In genomic region chr1:38129501-38130267, GRCm38 (mm10) we compare ENCODE assay signal across 8 mouse cellular contexts. TPM values are rescaled to one million over a fixed set of nuclear protein-coding genes. Genes with fewer than 3 reads are reported as not detected.
DNase-seq lines count a peak whose midpoint lies in the region; ATAC-seq and TF ChIP-seq lines count a peak whose summit lies in the region.

TSS of gene Rev1 (minus strand) at chr1:38129801.

- no peaks in the 10 kb centered on the region for H3K36me3 ChIP-seq in embryonic facial prominence, embryonic 14.5 days (ENCODE audit: control insufficient read depth, insufficient read depth, low read length)
- H3K36me3 ChIP-seq in limb, embryonic 13.5 days, result no peaks in the 10 kb centered on the region
- no peaks in the 10 kb centered on the region for H3K36me3 ChIP-seq in midbrain, embryonic 15.5 days (replicated peaks)

- TF ChIP-seq POLR2A in bone marrow, adult 2 months (IDR thresholded peaks at IDR 0.05; ENCODE audit: borderline replicate concordance, control insufficient read depth, low read depth, low read length), result peak; percentile 62; the same call in 1 of the 2 replicates

- peak within 1 kb of the TSS; percentile 89 for H3K4me3 ChIP-seq in bone marrow, adult 2 months (replicated peaks; ENCODE audit: control insufficient read depth, low read depth, low read length)
- peak within 1 kb of the TSS; percentile 88 for H3K4me3 ChIP-seq in embryonic facial prominence, embryonic 14.5 days (ENCODE audit: low read depth, low read length)
- peak within 1 kb of the TSS; percentile 89 for H3K4me3 ChIP-seq in limb, embryonic 13.5 days
- H3K4me3 ChIP-seq in midbrain, embryonic 15.5 days, result peak within 1 kb of the TSS; percentile 63

- peak; percentile 92 for DNase-seq in A20 (ENCODE audit: low read depth, low spot score)
- peak; percentile 94 for DNase-seq in embryonic facial prominence, embryonic 14.5 days (ENCODE audit: low spot score)
- peak; percentile 86 for DNase-seq in heart, adult 8-10 months (ENCODE audit: low spot score)
- peak; percentile 91 to 94 for DNase-seq in kidney, adult 8-10 months
- DNase-seq in spleen, adult 18-20 months, result peak; percentile 91 to 93

- no peaks in the 10 kb centered on the region; the same call in 1 of the 2 replicates for H3K4me1 ChIP-seq in bone marrow, adult 2 months (ENCODE audit: control insufficient read depth, insufficient read depth, low read length)
- H3K4me1 ChIP-seq in embryonic facial prominence, embryonic 14.5 days (ENCODE audit: control insufficient read depth, insufficient read depth, low read length), result peaks cover 11% of the 10 kb centered on the region
- peaks cover 19% of the 10 kb centered on the region for H3K4me1 ChIP-seq in limb, embryonic 13.5 days
- peaks cover 29% of the 10 kb centered on the region for H3K4me1 ChIP-seq in midbrain, embryonic 15.5 days

- H3K9me3 ChIP-seq in embryonic facial prominence, embryonic 14.5 days (ENCODE audit: control insufficient read depth, low read length), result no peaks in the 10 kb centered on the region
- H3K9me3 ChIP-seq in limb, embryonic 13.5 days, result no peaks in the 10 kb centered on the region
- H3K9me3 ChIP-seq in midbrain, embryonic 15.5 days, result no peaks in the 10 kb centered on the region

- peak within 1 kb of the TSS; percentile 96 for H3K4me2 ChIP-seq in embryonic facial prominence, embryonic 14.5 days (ENCODE audit: low read depth, low read length)
- H3K4me2 ChIP-seq in limb, embryonic 13.5 days (replicated peaks), result peak within 1 kb of the TSS; percentile 93
- peak within 1 kb of the TSS; percentile 72 for H3K4me2 ChIP-seq in midbrain, embryonic 15.5 days

- peak; percentile 92 for TF ChIP-seq CTCF in bone marrow, adult 2 months (IDR thresholded peaks at IDR 0.05; ENCODE audit: control insufficient read depth, insufficient read depth, low read length)

- H3K27me3 ChIP-seq in embryonic facial prominence, embryonic 14.5 days (replicated peaks; ENCODE audit: control insufficient read depth, insufficient read depth, low read length), result no peaks in the 10 kb centered on the region
- no peaks in the 10 kb centered on the region for H3K27me3 ChIP-seq in limb, embryonic 13.5 days
- no peaks in the 10 kb centered on the region for H3K27me3 ChIP-seq in midbrain, embryonic 15.5 days (replicated peaks)

- ATAC-seq in embryonic facial prominence, embryonic 14.5 days (ENCODE audit: low read depth), result peak; percentile 94
- ATAC-seq in limb, embryonic 13.5 days (ENCODE audit: low FRiP score, low read depth), result peak; percentile 94
- ATAC-seq in midbrain, embryonic 15.5 days (replicated peaks), result peak; percentile 95

- WGBS in bone marrow, adult 2 months, result under 1% methylated on average over 108 of the region's 122 CpGs
- 0% methylated on average over 16 of the region's 122 CpGs for WGBS in embryonic facial prominence, embryonic 14.5 days
- under 1% methylated on average over 54 of the region's 122 CpGs for WGBS in limb, embryonic 13.5 days
- WGBS in midbrain, embryonic 15.5 days, result 0% methylated on average over 56 of the region's 122 CpGs

- peak within 1 kb of the TSS; percentile 93 for H3K9ac ChIP-seq in embryonic facial prominence, embryonic 14.5 days (ENCODE audit: low read depth, low read length)
- H3K9ac ChIP-seq in limb, embryonic 13.5 days, result peak within 1 kb of the TSS; percentile 89
- H3K9ac ChIP-seq in midbrain, embryonic 15.5 days, result peak within 1 kb of the TSS; percentile 60

- H3K27ac ChIP-seq in bone marrow, adult 2 months (ENCODE audit: control insufficient read depth, insufficient read depth, low read depth, low read length, poor library complexity), result peak within 1 kb of the TSS; percentile 94
- peak within 1 kb of the TSS; percentile 90 for H3K27ac ChIP-seq in embryonic facial prominence, embryonic 14.5 days (replicated peaks; ENCODE audit: low read depth, low read length)
- peak within 1 kb of the TSS; percentile 87 for H3K27ac ChIP-seq in limb, embryonic 13.5 days
- peak within 1 kb of the TSS; percentile 96 for H3K27ac ChIP-seq in midbrain, embryonic 15.5 days

RNA-seq across cellular contexts. Expression of gene Rev1, which starts in this region (rescaled TPM):
- 13.8 and 20.1 TPM in 2 replicates for polyA plus RNA-seq in bone marrow, adult 2 months (2011; ENCODE audit: insufficient read depth, insufficient read length, low replicate concordance, missing spikeins)
- 20.6 and 27.7 TPM in 2 replicates for polyA plus RNA-seq in embryonic facial prominence, embryonic 14.5 days (2014; fragmentation: Nextera tagmentation; extraction: Ambion mirVana)
- total RNA-seq in heart, adult 8-10 months (2022), result 10 to 100 TPM; 14.0 to 18.1 (median 16.8) TPM
- polyA plus RNA-seq in limb, embryonic 13.5 days (2015; fragmentation: Nextera tagmentation; extraction: Ambion mirVana), result 33.4 and 36.1 TPM in 2 replicates
- polyA plus RNA-seq in midbrain, embryonic 15.5 days (2015; fragmentation: Nextera tagmentation; extraction: Ambion mirVana), result 39.7 and 39.9 TPM in 2 replicates

Comparison
In these comparisons a context has a peak if more than half of its experiments do, and no peak if none do; other contexts are left out.
1. Peak in every context shown above with its lines: DNase-seq, ATAC-seq, H3K4me3 ChIP-seq and H3K27ac ChIP-seq.